16 mouse cellular contexts compared by ENCODE assay signal in genomic region chr3:108717896-108718502, GRCm38 (mm10). TPM values are rescaled to one million over a fixed set of nuclear protein-coding genes. Genes with fewer than 3 reads are reported as not detected.
A peak's percentile ranks its signal among the peaks of the same experiment; 100 is the strongest.
DNase-seq lines count a peak whose midpoint lies in the region; ATAC-seq and TF ChIP-seq lines count a peak whose summit lies in the region.
"Had no signal": no experiment of that assay in that cellular context is flagged by ENCODE, and none has a peak within 500 bp of the region (broad histone marks: within the 10 kb centered on the region; RNA-seq: fewer than 3 reads in every experiment).

No protein-coding gene starts in this region.

- H3K9me3 ChIP-seq in intestine, postnatal 0 days (ENCODE audit: control insufficient read depth): no peaks in the 10 kb centered on the region
- no peaks in the 10 kb centered on the region for H3K9me3 ChIP-seq in intestine, embryonic 16.5 days (ENCODE audit: control insufficient read depth, low read length)
- no peaks in the 10 kb centered on the region for H3K9me3 ChIP-seq in liver, embryonic 16.5 days (replicated peaks; ENCODE audit: control insufficient read depth, low read length)
- H3K9me3 ChIP-seq: neural tube, embryonic 13.5 days had no signal

- no peak overlapping the region for H3K9ac ChIP-seq in intestine, postnatal 0 days (ENCODE audit: low read depth, low read length)
- H3K9ac ChIP-seq in intestine, embryonic 16.5 days (ENCODE audit: low read depth, low read length): no peak overlapping the region
- no peak overlapping the region for H3K9ac ChIP-seq in liver, embryonic 16.5 days (ENCODE audit: low read depth, low read length)
- H3K9ac ChIP-seq: neural tube, embryonic 13.5 days had no signal

- WGBS in intestine, postnatal 0 days: 56% methylated on average over 3 of the region's 3 CpGs
- 82% methylated on average over 3 of the region's 3 CpGs for WGBS in intestine, embryonic 16.5 days
- 25% methylated on average over 3 of the region's 3 CpGs for WGBS in liver, embryonic 16.5 days (ENCODE audit: insufficient replicate concordance)

- no peaks in the 10 kb centered on the region for H3K27me3 ChIP-seq in intestine, postnatal 0 days (replicated peaks; ENCODE audit: control insufficient read depth, insufficient read depth, low read length)
- H3K27me3 ChIP-seq in intestine, embryonic 16.5 days (replicated peaks; ENCODE audit: control insufficient read depth, insufficient read depth, low read length): no peaks in the 10 kb centered on the region
- no peaks in the 10 kb centered on the region for H3K27me3 ChIP-seq in liver, embryonic 16.5 days (ENCODE audit: control insufficient read depth, insufficient read depth, low read depth, low read length)
- peaks cover 5% of the 10 kb centered on the region for H3K27me3 ChIP-seq in splenic B cell, adult 2 months (ENCODE audit: control insufficient read depth, insufficient read depth, low read length, poor library complexity, severe bottlenecking)
- H3K27me3 ChIP-seq: neural tube, embryonic 13.5 days had no signal

- H3K36me3 ChIP-seq in intestine, postnatal 0 days (ENCODE audit: control insufficient read depth, insufficient read depth): no peaks in the 10 kb centered on the region
- no peaks in the 10 kb centered on the region for H3K36me3 ChIP-seq in intestine, embryonic 16.5 days (ENCODE audit: control insufficient read depth, insufficient read depth, low read length)
- H3K36me3 ChIP-seq in liver, embryonic 16.5 days (ENCODE audit: control insufficient read depth, insufficient read depth): no peaks in the 10 kb centered on the region
- H3K36me3 ChIP-seq in splenic B cell, adult 2 months (ENCODE audit: control insufficient read depth, insufficient read depth, low read length, poor library complexity, severe bottlenecking): no peaks in the 10 kb centered on the region
- H3K36me3 ChIP-seq: neural tube, embryonic 13.5 days had no signal

- no peak overlapping the region for H3K4me3 ChIP-seq in intestine, postnatal 0 days (ENCODE audit: low read depth, low read length)
- no peak overlapping the region for H3K4me3 ChIP-seq in intestine, embryonic 16.5 days (ENCODE audit: low read length)
- H3K4me3 ChIP-seq in liver, embryonic 16.5 days (ENCODE audit: low read depth, low read length): no peak overlapping the region
- H3K4me3 ChIP-seq: left cerebral cortex, adult 2 months; neural tube, embryonic 13.5 days had no signal

- H3K4me2 ChIP-seq in intestine, postnatal 0 days (replicated peaks; ENCODE audit: low read depth): peak overlapping the region; percentile 6; the same call in 1 of the 2 replicates
- H3K4me2 ChIP-seq in intestine, embryonic 16.5 days (ENCODE audit: low read depth, low read length): no peak overlapping the region
- H3K4me2 ChIP-seq in liver, embryonic 16.5 days (ENCODE audit: low read depth, low read length): peak overlapping the region; percentile 36
- H3K4me2 ChIP-seq: neural tube, embryonic 13.5 days had no signal

- TF ChIP-seq CTCF in intestine, postnatal 0 days (IDR thresholded peaks at IDR 0.05; ENCODE audit: low read depth): no peak

- peak; percentile 31 for DNase-seq in c-Kit-positive CD71-positive TER-119-negative erythroid progenitor cells, embryonic 14.5 days (ENCODE audit: low read depth)
- DNase-seq in splenic B cell, adult 2 months (ENCODE audit: low read depth, low spot score): peak; percentile 74
- DNase-seq in cerebellum, postnatal 4 days (ENCODE audit: low spot score in 2 of 2): no peak
- DNase-seq in left cerebral cortex, adult 11 months (ENCODE audit: low spot score): no peak
- DNase-seq in thymus, postnatal 36 days: no peak
- DNase-seq: cerebellum, adult 8-10 months; gastrocnemius, postnatal 25 days; kidney, postnatal 25 days; right cerebral cortex, postnatal 25 days had no signal

- peaks cover 14% of the 10 kb centered on the region for H3K4me1 ChIP-seq in intestine, postnatal 0 days (replicated peaks; ENCODE audit: control insufficient read depth, insufficient read depth, low read length)
- peaks cover 23% of the 10 kb centered on the region for H3K4me1 ChIP-seq in intestine, embryonic 16.5 days (ENCODE audit: control insufficient read depth, insufficient read depth, low read length)
- peaks cover 41% of the 10 kb centered on the region for H3K4me1 ChIP-seq in liver, embryonic 16.5 days (ENCODE audit: control insufficient read depth, low read depth, low read length)

- no peak overlapping the region for H3K27ac ChIP-seq in intestine, postnatal 0 days (ENCODE audit: low read depth, low read length)
- no peak overlapping the region for H3K27ac ChIP-seq in intestine, embryonic 16.5 days (ENCODE audit: low read length)
- H3K27ac ChIP-seq in liver, embryonic 16.5 days (ENCODE audit: low read length): peak overlapping the region; percentile 29; the same call in 1 of the 2 replicates
- H3K27ac ChIP-seq: left cerebral cortex, adult 2 months; neural tube, embryonic 13.5 days had no signal

- no peak for ATAC-seq in intestine, postnatal 0 days
- no peak for ATAC-seq in intestine, embryonic 16.5 days
- no peak for ATAC-seq in liver, embryonic 16.5 days (ENCODE audit: low read depth)
- ATAC-seq: forebrain, embryonic 14.5 days had no signal

RNA-seq across cellular contexts. Expression of gene Gpsm2, which starts 4.1 kb away (rescaled TPM):
- polyA plus RNA-seq in intestine, postnatal 0 days (2015; fragmentation: Nextera tagmentation; extraction: Ambion mirVana): 26.7 and 27.8 TPM in 2 replicates
- 45.3 and 49.5 TPM in 2 replicates for polyA plus RNA-seq in intestine, embryonic 16.5 days (2015; fragmentation: Nextera tagmentation; extraction: Ambion mirVana)
- polyA plus RNA-seq in liver, embryonic 16.5 days (2015; fragmentation: Nextera tagmentation; extraction: Ambion mirVana): 42.2 and 44.3 TPM in 2 replicates

RNA-seq across cellular contexts. Expression of gene Aknad1, which starts 21.5 kb away (rescaled TPM):
- polyA plus RNA-seq in intestine, postnatal 0 days (2015; fragmentation: Nextera tagmentation; extraction: Ambion mirVana): 0.14 and 0.16 TPM in 2 replicates
- 0.21 and 0.50 TPM in 2 replicates for polyA plus RNA-seq in intestine, embryonic 16.5 days (2015; fragmentation: Nextera tagmentation; extraction: Ambion mirVana)
- polyA plus RNA-seq in liver, embryonic 16.5 days (2015; fragmentation: Nextera tagmentation; extraction: Ambion mirVana): 0.51 and 0.75 TPM in 2 replicates
- polyA plus RNA-seq: forebrain, embryonic 14.5 days; heart, postnatal 0 days; neural tube, embryonic 13.5 days had no signal

Comparison
In these comparisons a context has a peak if more than half of its experiments do, and no peak if none do; other contexts are left out.
1. DNase-seq: peak in c-Kit-positive CD71-positive TER-119-negative erythroid progenitor cells, embryonic 14.5 days (single experiment) and splenic B cell, adult 2 months (single experiment); none in cerebellum, postnatal 4 days (0 of 2), left cerebral cortex, adult 11 months (single experiment) and thymus, postnatal 36 days (0 of 2).